Mouse (Mus musculus): ENCODE data around the gene Xxylt1. TPM values are rescaled to one million over a fixed set of nuclear protein-coding genes. Genes with fewer than 3 reads are reported as not detected.

Xxylt1 gene
- polyA plus RNA-seq (2015; fragmentation: Nextera tagmentation; extraction: Ambion mirVana), result 8.0 and 8.2 TPM in 2 replicates

DNA sequence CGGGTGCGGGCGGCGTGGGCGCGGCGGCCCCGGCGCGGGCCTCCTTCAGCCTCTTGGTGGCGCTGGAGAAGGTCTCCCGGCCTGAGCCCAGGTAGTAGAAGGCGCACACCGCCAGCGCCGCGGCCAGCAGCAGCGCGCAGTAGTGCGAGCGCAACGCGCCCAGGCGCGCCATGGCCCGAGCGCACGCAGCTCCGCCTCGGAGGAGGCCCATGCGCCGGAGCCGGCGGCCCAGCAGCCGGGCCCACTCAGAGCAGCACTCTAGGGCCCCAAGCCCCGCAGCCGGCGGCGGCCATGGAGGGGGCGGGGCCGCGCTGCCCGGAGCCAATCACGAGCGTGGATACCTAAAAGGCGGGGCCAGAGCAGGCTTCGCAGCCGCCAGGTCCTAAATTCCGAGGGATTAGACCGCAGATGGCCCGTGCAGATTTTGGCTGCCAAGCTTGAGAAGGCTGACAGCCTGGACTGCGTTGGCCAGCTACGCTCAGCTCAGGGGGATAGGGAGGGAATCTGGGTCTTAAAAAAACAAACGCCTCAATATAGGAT lies at the start of gene Xxylt1:
Xxylt1 (minus strand) TSS at position 308 of the 540 bp plus-strand sequence.
- Histone ChIP-seq H3K4me1 (ENCODE audit: insufficient read depth, low read depth, low read length) (no peaks in the 10 kb centered on the region), H3K36me3 (ENCODE audit: insufficient read depth, low read length) (no peaks in the 10 kb centered on the region), H3K27ac (ENCODE audit: low read length) (peak within 1 kb of the TSS; percentile 81), H3K27me3 (replicated peaks; ENCODE audit: insufficient read depth, low read length) (no peaks in the 10 kb centered on the region), H3K9ac (replicated peaks; ENCODE audit: low read depth) (peak within 1 kb of the TSS; percentile 34), H3K4me2 (replicated peaks; ENCODE audit: low read depth, low read length) (peak within 1 kb of the TSS; percentile 98), H3K4me3 (ENCODE audit: low read depth, low read length) (peak within 1 kb of the TSS; percentile 75), H3K9me3 (ENCODE audit: low read length) (no peaks in the 10 kb centered on the region)
- peak; percentile 46 for TF ChIP-seq CTCF (IDR thresholded peaks at IDR 0.05)
- TF ChIP-seq EP300 (IDR thresholded peaks at IDR 0.05), result no peak
- under 1% methylated on average over 39 of the region's 54 CpGs for WGBS
- DNase-seq (ENCODE audit: low spot score), result peak; percentile 98
- ATAC-seq, result peak; percentile 99

DNA sequence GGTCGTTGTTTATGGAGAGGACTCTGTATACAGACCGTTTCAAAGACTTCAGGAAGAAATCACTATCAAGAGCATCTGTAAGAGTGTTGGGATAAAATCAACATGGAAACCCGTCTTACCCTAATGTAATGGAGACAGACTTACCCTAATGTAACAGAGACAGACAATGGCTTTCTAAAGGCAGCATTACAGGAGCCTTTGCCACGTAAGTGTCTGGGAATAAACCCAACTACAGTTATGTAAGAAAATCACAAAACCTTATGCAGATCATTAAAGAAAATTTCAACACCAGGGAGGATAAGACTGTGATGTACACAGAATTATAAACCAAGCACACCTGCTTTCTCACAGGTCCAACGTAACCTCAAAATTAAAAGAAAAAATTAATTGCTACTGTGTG lies 46.9 kb upstream of the Xxylt1 start:
- Histone ChIP-seq H3K4me3 (ENCODE audit: low read depth, low read length) (no peak overlapping the region), H3K27ac (ENCODE audit: low read length) (no peak overlapping the region), H3K27me3 (replicated peaks; ENCODE audit: insufficient read depth, low read length) (no peaks in the 10 kb centered on the region), H3K4me1 (ENCODE audit: insufficient read depth, low read depth, low read length) (no peaks in the 10 kb centered on the region), H3K9ac (replicated peaks; ENCODE audit: low read depth) (no peak overlapping the region), H3K36me3 (ENCODE audit: insufficient read depth, low read length) (peaks cover 17% of the 10 kb centered on the region; the same call in 1 of the 2 replicates), H3K4me2 (replicated peaks; ENCODE audit: low read depth, low read length) (no peak overlapping the region), H3K9me3 (ENCODE audit: low read length) (no peaks in the 10 kb centered on the region)
- TF ChIP-seq CTCF (IDR thresholded peaks at IDR 0.05) (no peak), EP300 (IDR thresholded peaks at IDR 0.05) (no peak)
- WGBS, result 73% methylated on average over 5 of the region's 5 CpGs
- no peak for ATAC-seq
- DNase-seq (ENCODE audit: low spot score), result no peak

DNA sequence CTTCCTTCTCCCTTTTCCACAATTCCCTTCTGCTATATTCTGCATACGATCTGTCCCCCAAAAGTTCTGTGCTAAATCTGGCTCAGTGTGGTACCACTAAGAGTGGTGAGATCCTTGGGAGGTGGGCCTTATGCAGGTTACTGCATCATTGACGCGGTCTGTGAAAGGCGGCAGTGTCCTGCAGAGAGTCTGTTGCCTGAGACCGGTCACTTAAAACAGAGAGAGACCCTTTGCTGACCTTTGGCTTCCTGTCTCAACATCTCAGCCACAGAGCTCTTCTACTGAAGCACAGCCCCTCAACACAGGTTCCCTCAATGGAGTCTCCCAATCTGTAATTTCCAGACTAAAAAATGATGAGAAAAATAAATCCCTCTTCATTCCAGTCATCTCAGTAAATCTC lies 43.8 kb upstream of the Xxylt1 start:
- TF ChIP-seq CTCF (IDR thresholded peaks at IDR 0.05), result no peak
- TF ChIP-seq EP300 (IDR thresholded peaks at IDR 0.05), result no peak
- no peak for ATAC-seq
- H3K4me2 ChIP-seq (replicated peaks; ENCODE audit: low read depth, low read length), result no peak overlapping the region
- H3K4me3 ChIP-seq (ENCODE audit: low read depth, low read length), result no peak overlapping the region
- H3K9me3 ChIP-seq (ENCODE audit: low read length), result no peaks in the 10 kb centered on the region
- no peak overlapping the region for H3K9ac ChIP-seq (replicated peaks; ENCODE audit: low read depth)
- no peak for DNase-seq (ENCODE audit: low spot score)
- H3K4me1 ChIP-seq (ENCODE audit: insufficient read depth, low read depth, low read length), result no peaks in the 10 kb centered on the region
- H3K27me3 ChIP-seq (replicated peaks; ENCODE audit: insufficient read depth, low read length), result no peaks in the 10 kb centered on the region
- WGBS, result 76% methylated on average over 5 of the region's 5 CpGs
- peaks cover 23% of the 10 kb centered on the region; the same call in 1 of the 2 replicates for H3K36me3 ChIP-seq (ENCODE audit: insufficient read depth, low read length)
- H3K27ac ChIP-seq (ENCODE audit: low read length), result no peak overlapping the region

DNA sequence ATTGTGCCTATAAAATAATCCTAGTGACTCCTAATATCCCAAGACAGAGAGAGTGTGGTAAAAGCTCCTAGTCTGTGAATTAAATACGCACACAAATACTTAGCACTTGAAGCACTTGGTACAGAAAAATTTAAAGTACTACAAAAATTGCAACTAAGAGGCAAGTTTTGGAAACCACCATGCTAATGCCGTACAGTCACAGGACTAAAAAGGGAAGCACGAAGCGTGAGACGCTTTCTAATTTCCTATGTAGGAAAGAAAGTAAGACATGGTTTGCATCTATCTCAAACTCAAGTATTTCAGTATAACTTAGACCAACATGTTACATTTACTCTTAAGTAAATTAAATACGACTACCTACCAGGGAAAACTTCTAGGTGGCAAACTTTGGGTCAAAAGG lies 40.4 kb upstream of the Xxylt1 start:
- Histone ChIP-seq H3K9ac (replicated peaks; ENCODE audit: low read depth) (no peak overlapping the region), H3K27me3 (replicated peaks; ENCODE audit: insufficient read depth, low read length) (no peaks in the 10 kb centered on the region), H3K36me3 (ENCODE audit: insufficient read depth, low read length) (peaks cover 23% of the 10 kb centered on the region; the same call in 1 of the 2 replicates), H3K4me3 (ENCODE audit: low read depth, low read length) (no peak overlapping the region), H3K4me1 (ENCODE audit: insufficient read depth, low read depth, low read length) (no peaks in the 10 kb centered on the region), H3K4me2 (replicated peaks; ENCODE audit: low read depth, low read length) (no peak overlapping the region), H3K27ac (ENCODE audit: low read length) (no peak overlapping the region), H3K9me3 (ENCODE audit: low read length) (no peaks in the 10 kb centered on the region)
- TF ChIP-seq CTCF (IDR thresholded peaks at IDR 0.05), result no peak
- TF ChIP-seq EP300 (IDR thresholded peaks at IDR 0.05), result no peak
- WGBS, result 89% methylated on average over 6 of the region's 6 CpGs
- DNase-seq (ENCODE audit: low spot score) (no peak), ATAC-seq (no peak)

DNA sequence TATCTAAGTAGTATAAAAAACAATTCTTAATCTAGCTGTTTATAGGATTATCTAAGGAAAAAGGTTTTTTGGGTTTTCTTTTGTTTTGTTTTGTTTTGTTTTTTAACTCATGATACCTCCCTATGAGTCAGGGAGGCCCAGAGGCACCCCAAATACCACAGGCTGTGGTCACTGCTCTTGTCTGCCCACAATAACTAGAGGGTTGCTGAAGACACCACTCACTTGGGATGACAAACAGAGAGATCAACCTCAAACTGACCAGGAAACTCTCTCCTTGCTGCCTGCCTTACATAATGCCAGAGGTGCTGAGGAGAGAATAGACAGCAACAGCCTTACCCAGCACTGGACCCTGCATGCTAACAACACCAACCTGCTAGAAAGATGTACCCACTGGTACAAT lies 32.4 kb upstream of the Xxylt1 start:
- no peak overlapping the region for H3K27ac ChIP-seq (ENCODE audit: low read length)
- peaks cover 35% of the 10 kb centered on the region for H3K36me3 ChIP-seq (ENCODE audit: insufficient read depth, low read length)
- H3K4me2 ChIP-seq (replicated peaks; ENCODE audit: low read depth, low read length), result no peak overlapping the region
- no peak overlapping the region for H3K9ac ChIP-seq (replicated peaks; ENCODE audit: low read depth)
- no peak overlapping the region for H3K4me3 ChIP-seq (ENCODE audit: low read depth, low read length)
- ATAC-seq (no peak), DNase-seq (ENCODE audit: low spot score) (no peak)
- no peaks in the 10 kb centered on the region for H3K4me1 ChIP-seq (ENCODE audit: insufficient read depth, low read depth, low read length)
- no peaks in the 10 kb centered on the region for H3K27me3 ChIP-seq (replicated peaks; ENCODE audit: insufficient read depth, low read length)
- H3K9me3 ChIP-seq (ENCODE audit: low read length), result no peaks in the 10 kb centered on the region
- TF ChIP-seq EP300 (IDR thresholded peaks at IDR 0.05) (no peak), CTCF (IDR thresholded peaks at IDR 0.05) (no peak)

DNA sequence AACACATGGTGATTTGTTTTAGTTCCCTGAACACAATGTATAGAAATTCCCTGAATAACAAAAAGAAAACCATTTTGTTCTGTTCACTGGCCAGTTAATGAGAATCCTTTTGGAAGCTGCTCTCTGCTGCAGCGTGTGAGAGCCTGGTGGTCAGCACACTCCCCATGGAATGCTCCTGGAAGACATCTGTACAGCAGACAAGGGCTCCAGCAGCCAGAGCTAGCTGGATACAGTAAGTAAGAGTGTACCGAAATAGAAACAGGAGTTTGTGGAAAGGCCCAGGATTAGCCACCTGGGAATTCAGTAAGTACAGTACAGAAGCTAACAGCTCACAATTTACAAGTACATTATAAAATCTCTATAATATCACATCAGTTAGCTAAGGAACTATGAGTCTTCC lies 20.1 kb upstream of the Xxylt1 start:
- Histone ChIP-seq H3K4me2 (replicated peaks; ENCODE audit: low read depth, low read length) (no peak overlapping the region), H3K9me3 (ENCODE audit: low read length) (no peaks in the 10 kb centered on the region), H3K4me3 (ENCODE audit: low read depth, low read length) (no peak overlapping the region), H3K27ac (ENCODE audit: low read length) (no peak overlapping the region), H3K9ac (replicated peaks; ENCODE audit: low read depth) (no peak overlapping the region), H3K27me3 (replicated peaks; ENCODE audit: insufficient read depth, low read length) (no peaks in the 10 kb centered on the region), H3K4me1 (ENCODE audit: insufficient read depth, low read depth, low read length) (no peaks in the 10 kb centered on the region), H3K36me3 (ENCODE audit: insufficient read depth, low read length) (peaks cover 37% of the 10 kb centered on the region)
- 90% methylated on average over 2 of the region's 2 CpGs for WGBS
- DNase-seq (ENCODE audit: low spot score) (no peak), ATAC-seq (no peak)
- no peak for TF ChIP-seq EP300 (IDR thresholded peaks at IDR 0.05)
- TF ChIP-seq CTCF (IDR thresholded peaks at IDR 0.05), result no peak

DNA sequence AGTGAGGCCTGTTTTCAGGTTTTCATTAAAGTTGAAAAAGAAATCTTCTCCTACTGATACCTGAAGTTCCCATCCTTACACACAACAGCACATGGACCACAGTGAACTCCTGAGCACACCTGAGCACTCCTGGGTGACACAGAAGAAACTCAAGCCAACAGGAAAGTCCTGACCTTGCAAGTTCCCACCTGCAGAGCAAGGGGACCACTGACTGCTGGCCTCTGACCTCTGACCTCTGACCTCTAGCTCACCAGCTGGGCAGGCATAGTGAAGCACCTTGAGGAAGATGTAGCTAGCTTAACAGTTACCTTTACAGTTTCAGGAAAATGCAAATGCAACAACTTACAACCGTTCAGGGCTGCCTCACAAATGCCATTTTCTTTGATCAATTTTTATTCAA lies 18.7 kb upstream of the Xxylt1 start:
- Histone ChIP-seq H3K4me2 (replicated peaks; ENCODE audit: low read depth, low read length) (no peak overlapping the region), H3K4me1 (ENCODE audit: insufficient read depth, low read depth, low read length) (no peaks in the 10 kb centered on the region), H3K4me3 (ENCODE audit: low read depth, low read length) (no peak overlapping the region), H3K9me3 (ENCODE audit: low read length) (no peaks in the 10 kb centered on the region), H3K27ac (ENCODE audit: low read length) (no peak overlapping the region), H3K9ac (replicated peaks; ENCODE audit: low read depth) (no peak overlapping the region), H3K27me3 (replicated peaks; ENCODE audit: insufficient read depth, low read length) (no peaks in the 10 kb centered on the region), H3K36me3 (ENCODE audit: insufficient read depth, low read length) (peaks cover 43% of the 10 kb centered on the region)
- TF ChIP-seq EP300 (IDR thresholded peaks at IDR 0.05) (no peak), CTCF (IDR thresholded peaks at IDR 0.05) (no peak)
- WGBS, result 94% methylated on average over 1 of the region's 1 CpGs
- no peak for DNase-seq (ENCODE audit: low spot score)
- no peak for ATAC-seq

Measured in lung, postnatal 0 days (tissue).